Comparison of ENCODE assay signal across 37 mouse cellular contexts in genomic region chr2:82067912-82068311, GRCm38 (mm10). TPM values are rescaled to one million over a fixed set of nuclear protein-coding genes. Genes with fewer than 3 reads are reported as not detected.
"Had no signal": no experiment of that assay in that cellular context is flagged by ENCODE, and none has a peak within 500 bp of the region (broad histone marks: within the 10 kb centered on the region; RNA-seq: fewer than 3 reads in every experiment).

No protein-coding gene starts in this region.

- H3K4me3 ChIP-seq: limb, embryonic 10.5 days; limb, embryonic 12.5 days; limb, embryonic 13.5 days; limb, embryonic 15.5 days; liver, embryonic 12.5 days; liver, embryonic 13.5 days; liver, embryonic 15.5 days; lung, embryonic 15.5 days; megakaryocyte, embryonic 14.5 days; midbrain, embryonic 10.5 days; midbrain, embryonic 12.5 days; midbrain, embryonic 13.5 days; midbrain, embryonic 15.5 days; myocyte; neural tube, embryonic 12.5 days had no signal

- H3K9ac ChIP-seq: limb, embryonic 12.5 days; limb, embryonic 13.5 days; limb, embryonic 15.5 days; liver, embryonic 12.5 days; liver, embryonic 13.5 days; liver, embryonic 14.5 days; liver, embryonic 15.5 days; liver, postnatal 0 days; lung, embryonic 14.5 days; lung, embryonic 15.5 days; midbrain, embryonic 12.5 days; midbrain, embryonic 13.5 days; midbrain, embryonic 15.5 days; neural tube, embryonic 12.5 days had no signal

- H3K4me1 ChIP-seq: limb, embryonic 10.5 days; limb, embryonic 12.5 days; limb, embryonic 13.5 days; limb, embryonic 15.5 days; liver, embryonic 12.5 days; liver, embryonic 13.5 days; liver, embryonic 15.5 days; lung, embryonic 15.5 days; megakaryocyte, embryonic 14.5 days; midbrain, embryonic 10.5 days; midbrain, embryonic 12.5 days; midbrain, embryonic 13.5 days; midbrain, embryonic 15.5 days; neural tube, embryonic 12.5 days had no signal

- H3K36me3 ChIP-seq: limb, embryonic 10.5 days; limb, embryonic 12.5 days; limb, embryonic 13.5 days; limb, embryonic 15.5 days; liver, embryonic 12.5 days; liver, embryonic 13.5 days; liver, embryonic 15.5 days; lung, embryonic 15.5 days; midbrain, embryonic 10.5 days; midbrain, embryonic 12.5 days; midbrain, embryonic 13.5 days; midbrain, embryonic 15.5 days; neural tube, embryonic 12.5 days had no signal

- DNase-seq: left cerebral cortex, postnatal 4 days; liver; liver, embryonic 13.5 days; liver, postnatal 0 days; lung, adult 18-20 months; lung, adult 2 months; lung, embryonic 14.5 days; lung, postnatal 10 days; lung, postnatal 14 days; lung, postnatal 36 days; lung, postnatal 4 days; midbrain, embryonic 14.5 days had no signal

- H3K27ac ChIP-seq: limb, embryonic 10.5 days; limb, embryonic 12.5 days; limb, embryonic 13.5 days; limb, embryonic 15.5 days; liver, embryonic 12.5 days; liver, embryonic 13.5 days; liver, embryonic 14.5 days; liver, embryonic 15.5 days; lung, embryonic 15.5 days; macrophage; midbrain, embryonic 10.5 days; midbrain, embryonic 12.5 days; midbrain, embryonic 13.5 days; midbrain, embryonic 15.5 days; neural tube, embryonic 12.5 days had no signal

- H3K27me3 ChIP-seq: limb, embryonic 12.5 days; limb, embryonic 13.5 days; limb, embryonic 15.5 days; liver, embryonic 12.5 days; liver, embryonic 13.5 days; liver, embryonic 15.5 days; lung, embryonic 15.5 days; megakaryocyte, embryonic 14.5 days; midbrain, embryonic 12.5 days; midbrain, embryonic 13.5 days; midbrain, embryonic 15.5 days; neural tube, embryonic 12.5 days had no signal

- H3K9me3 ChIP-seq: limb, embryonic 10.5 days; limb, embryonic 12.5 days; limb, embryonic 13.5 days; limb, embryonic 15.5 days; liver, embryonic 12.5 days; liver, embryonic 13.5 days; liver, embryonic 15.5 days; lung, embryonic 15.5 days; megakaryocyte, embryonic 14.5 days; midbrain, embryonic 10.5 days; midbrain, embryonic 12.5 days; midbrain, embryonic 13.5 days; midbrain, embryonic 15.5 days; neural tube, embryonic 12.5 days had no signal

- H3K4me2 ChIP-seq: limb, embryonic 12.5 days; limb, embryonic 13.5 days; limb, embryonic 15.5 days; liver, embryonic 11.5 days; liver, embryonic 12.5 days; liver, embryonic 13.5 days; liver, embryonic 15.5 days; lung, embryonic 14.5 days; lung, embryonic 15.5 days; midbrain, embryonic 11.5 days; midbrain, embryonic 12.5 days; midbrain, embryonic 13.5 days; midbrain, embryonic 15.5 days; neural tube, embryonic 12.5 days had no signal

- ATAC-seq: liver, embryonic 12.5 days; liver, postnatal 0 days; lung, postnatal 0 days; midbrain, embryonic 13.5 days; midbrain, embryonic 15.5 days; midbrain, embryonic 16.5 days had no signal

RNA-seq across cellular contexts. Expression of gene Zfp804a, which starts 14.9 kb away (rescaled TPM):
- total RNA-seq: liver, adult 2 months; megakaryocyte progenitor cell, adult 5-6 weeks; megakaryocyte, adult 5-6 weeks; megakaryocyte-erythroid progenitor cell, adult 5-6 weeks; monocyte, adult 5-6 weeks had no signal
- polyA plus RNA-seq: liver, adult 2 months; liver, embryonic 15.5 days; liver, postnatal 0 days; lung, adult 2 months; lung, postnatal 0 days; macrophage; myocyte had no signal
